Mouse (Mus musculus): ENCODE measurements at regions not wholly inside any gene's neighbourhood (a gene's known extent, or its start where the extent isn't known, plus 50 kb on each side); places are given as distances from the start of the nearest gene placed in this dataset.

DNA sequence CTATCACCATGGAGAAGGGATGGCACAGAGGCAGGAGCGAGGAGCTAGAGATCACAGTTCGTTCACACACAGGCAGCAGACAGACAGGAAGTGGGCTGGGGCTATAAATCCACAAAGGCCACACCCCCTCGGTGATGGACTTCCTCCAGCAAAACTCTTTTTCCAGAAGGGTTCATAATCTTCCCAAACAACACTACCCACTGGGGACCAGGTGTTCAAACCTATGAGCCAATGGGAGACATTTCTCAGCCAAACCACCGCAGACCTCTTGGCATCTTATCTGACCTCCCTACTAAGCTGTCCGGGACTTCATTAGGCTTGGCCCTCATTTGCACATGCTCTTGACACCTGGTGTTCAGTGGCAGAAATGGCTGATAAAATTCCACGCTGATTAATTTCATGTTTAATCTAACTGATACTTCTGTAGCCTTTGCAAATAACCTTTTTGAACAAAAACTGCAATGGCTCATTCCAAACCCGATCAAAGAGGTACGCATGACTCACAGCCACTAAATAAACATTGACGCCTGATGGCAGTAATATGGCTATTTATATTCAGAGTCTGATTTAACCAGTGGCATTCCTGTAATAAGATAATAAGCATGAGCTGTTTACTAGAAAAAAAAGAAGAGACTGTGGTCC, 131.0 kb upstream of the Egln3 start:
- Histone ChIP-seq H3K4me1 (no peaks in the 10 kb centered on the region), H3K9me3 (no peaks in the 10 kb centered on the region), H3K36me3 (no peaks in the 10 kb centered on the region), H3K27ac (no peak overlapping the region), H3K27me3 (no peaks in the 10 kb centered on the region), H3K4me3 (no peak overlapping the region), H3K9ac (no peak overlapping the region), H3K4me2 (no peak overlapping the region)
- no peak for ATAC-seq (ENCODE audit: insufficient number of reproducible peaks, low FRiP score, low TSS enrichment, low read depth)
- 56% methylated on average over 9 of the region's 9 CpGs for WGBS

DNA sequence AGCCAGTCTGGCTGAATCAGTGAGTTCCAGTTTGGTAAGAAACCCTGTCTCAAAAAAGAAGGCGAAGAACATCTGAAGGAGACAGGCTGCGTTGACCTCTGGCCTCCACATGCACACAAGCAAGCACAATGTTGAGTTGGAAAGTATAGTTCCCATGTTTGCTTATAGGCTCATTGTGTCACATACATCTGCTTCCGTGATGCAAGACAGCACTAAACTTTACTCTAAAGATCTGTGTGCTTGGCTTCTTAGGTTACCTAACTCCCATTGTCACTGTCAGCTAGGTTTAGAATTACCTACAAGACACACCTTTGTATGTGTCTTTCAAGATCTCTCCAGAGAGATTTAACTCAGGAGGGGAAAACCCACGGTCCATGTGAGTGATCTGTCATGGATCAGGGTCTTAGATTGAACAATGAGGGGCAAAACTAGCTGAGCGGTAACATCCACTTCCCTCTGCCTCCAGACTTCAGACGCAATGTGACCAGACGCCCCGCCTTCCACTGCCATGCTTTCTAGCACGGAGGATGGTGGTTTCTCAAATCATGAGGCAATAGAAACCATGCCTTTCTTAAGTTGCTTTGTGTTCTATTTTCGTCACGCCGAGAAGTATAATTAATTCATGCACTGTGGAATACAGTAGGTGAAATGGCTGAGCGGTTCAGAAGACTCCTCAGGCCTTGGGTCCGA, 130.1 kb upstream of the Egln3 start:
- H3K4me1 ChIP-seq, result no peaks in the 10 kb centered on the region
- no peak overlapping the region for H3K4me2 ChIP-seq
- no peaks in the 10 kb centered on the region for H3K27me3 ChIP-seq
- no peak overlapping the region for H3K9ac ChIP-seq
- no peaks in the 10 kb centered on the region for H3K9me3 ChIP-seq
- H3K27ac ChIP-seq, result no peak overlapping the region
- no peaks in the 10 kb centered on the region for H3K36me3 ChIP-seq
- ATAC-seq (ENCODE audit: insufficient number of reproducible peaks, low FRiP score, low TSS enrichment, low read depth), result no peak
- no peak overlapping the region for H3K4me3 ChIP-seq
- WGBS, result 89% methylated on average over 14 of the region's 14 CpGs

DNA sequence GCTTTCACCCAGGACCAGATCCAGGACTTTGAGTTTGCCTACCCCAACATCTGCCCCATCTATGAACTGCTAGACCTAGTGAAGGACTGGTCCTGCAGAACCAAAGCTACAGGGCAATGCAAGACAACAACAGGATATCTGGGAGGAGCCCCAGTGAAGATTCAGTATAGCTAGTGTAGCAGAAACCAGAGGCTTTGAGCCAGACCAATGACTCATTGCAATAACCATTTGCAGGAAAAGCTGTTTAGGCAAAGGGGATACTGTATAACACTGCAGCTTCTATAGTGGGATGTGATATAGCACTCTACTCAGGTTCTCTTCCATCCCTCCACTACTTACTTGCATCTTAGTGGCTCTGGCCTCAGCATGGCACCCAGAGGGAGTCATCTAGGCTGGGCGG, 123.8 kb upstream of the Egln3 start:
- 65% methylated on average over 1 of the region's 1 CpGs for WGBS
- no peak for ATAC-seq (ENCODE audit: insufficient number of reproducible peaks, low FRiP score, low TSS enrichment, low read depth)

DNA sequence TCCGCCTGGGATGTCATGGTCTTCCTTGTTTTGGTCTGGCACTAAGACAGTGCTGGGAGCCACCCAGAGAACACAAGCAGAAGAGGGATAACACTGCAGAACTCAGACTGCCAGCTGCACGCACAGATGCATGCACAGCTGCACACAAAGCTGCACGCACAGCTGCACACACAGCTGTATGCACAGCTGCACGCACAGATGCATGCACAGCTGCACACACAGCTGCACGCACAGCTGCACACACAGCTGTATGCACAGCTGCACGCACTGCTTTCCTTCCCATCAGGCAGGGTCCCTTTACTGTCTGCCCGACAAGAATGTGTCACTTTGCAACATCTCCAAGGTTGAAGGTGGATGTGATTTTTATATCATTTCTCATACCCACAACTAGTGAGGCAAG, 122.9 kb upstream of the Egln3 start:
- no peak for ATAC-seq (ENCODE audit: insufficient number of reproducible peaks, low FRiP score, low TSS enrichment, low read depth)

More for the DNA sequence above, 123.8 kb upstream of the Egln3 start:
- H3K27ac ChIP-seq, result no peak overlapping the region
- no peaks in the 10 kb centered on the region for H3K36me3 ChIP-seq
- no peak overlapping the region for H3K4me2 ChIP-seq
- no peaks in the 10 kb centered on the region for H3K27me3 ChIP-seq
- no peak overlapping the region for H3K9ac ChIP-seq
- no peak overlapping the region for H3K4me3 ChIP-seq
- no peaks in the 10 kb centered on the region for H3K9me3 ChIP-seq
- H3K4me1 ChIP-seq, result no peaks in the 10 kb centered on the region

DNA sequence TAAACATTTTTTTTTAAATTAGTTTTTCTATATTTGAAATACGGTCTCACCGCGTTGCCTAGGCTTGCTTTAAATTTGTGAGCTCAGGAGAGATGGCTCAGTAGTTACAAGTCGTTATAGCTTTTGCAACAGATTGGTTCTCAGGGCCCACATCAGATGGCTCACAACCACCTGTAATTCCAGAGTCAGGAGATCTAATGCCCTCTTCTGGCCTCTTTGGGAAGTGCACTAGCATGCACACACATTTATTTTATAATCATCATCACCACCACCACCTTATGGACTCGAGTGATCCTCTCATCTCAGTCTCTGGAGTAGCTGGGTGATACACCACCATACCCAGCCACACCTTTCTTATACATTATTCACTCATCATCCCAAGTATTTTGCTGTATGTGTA, 116.9 kb upstream of the Egln3 start:
- Histone ChIP-seq H3K27me3 (no peaks in the 10 kb centered on the region), H3K4me3 (no peak overlapping the region), H3K9me3 (no peaks in the 10 kb centered on the region), H3K9ac (no peak overlapping the region), H3K4me2 (no peak overlapping the region), H3K36me3 (no peaks in the 10 kb centered on the region), H3K27ac (no peak overlapping the region), H3K4me1 (peaks cover 9% of the 10 kb centered on the region)
- WGBS, result 94% methylated on average over 5 of the region's 5 CpGs
- no peak for ATAC-seq (ENCODE audit: insufficient number of reproducible peaks, low FRiP score, low TSS enrichment, low read depth)

More for the DNA sequence above, 122.9 kb upstream of the Egln3 start:
- H3K9ac ChIP-seq, result no peak overlapping the region
- no peak overlapping the region for H3K4me2 ChIP-seq
- H3K27ac ChIP-seq, result no peak overlapping the region
- H3K27me3 ChIP-seq, result no peaks in the 10 kb centered on the region
- no peaks in the 10 kb centered on the region for H3K36me3 ChIP-seq
- no peaks in the 10 kb centered on the region for H3K9me3 ChIP-seq
- WGBS, result 85% methylated on average over 7 of the region's 7 CpGs
- H3K4me1 ChIP-seq, result no peaks in the 10 kb centered on the region
- H3K4me3 ChIP-seq, result no peak overlapping the region

DNA sequence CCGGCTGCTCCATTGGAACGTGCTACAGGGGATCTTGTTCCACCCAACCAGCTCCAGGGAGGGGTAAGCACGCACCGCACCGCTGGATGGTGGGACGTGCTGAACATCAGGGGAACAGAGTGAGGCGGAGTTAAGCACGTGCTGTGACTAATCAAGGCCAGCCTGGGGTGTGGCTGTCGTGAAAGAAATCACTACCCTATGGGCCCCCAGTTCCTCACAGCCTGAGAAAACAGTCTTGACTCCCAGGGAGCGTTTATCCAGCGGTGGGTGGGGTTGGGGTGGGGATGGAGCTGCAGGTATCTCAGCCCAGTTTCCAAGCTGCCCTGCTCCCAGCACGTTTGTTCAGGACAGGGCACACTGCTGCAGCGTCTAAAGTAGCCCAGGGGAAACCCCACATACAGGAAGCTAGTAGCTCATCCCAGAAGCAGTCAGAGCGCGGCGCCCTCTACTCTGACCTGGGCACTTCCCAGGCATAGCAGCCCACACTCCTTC, 113.4 kb upstream of the Egln3 start:
- H3K4me3 ChIP-seq, result peak overlapping the region; percentile 12

DNA sequence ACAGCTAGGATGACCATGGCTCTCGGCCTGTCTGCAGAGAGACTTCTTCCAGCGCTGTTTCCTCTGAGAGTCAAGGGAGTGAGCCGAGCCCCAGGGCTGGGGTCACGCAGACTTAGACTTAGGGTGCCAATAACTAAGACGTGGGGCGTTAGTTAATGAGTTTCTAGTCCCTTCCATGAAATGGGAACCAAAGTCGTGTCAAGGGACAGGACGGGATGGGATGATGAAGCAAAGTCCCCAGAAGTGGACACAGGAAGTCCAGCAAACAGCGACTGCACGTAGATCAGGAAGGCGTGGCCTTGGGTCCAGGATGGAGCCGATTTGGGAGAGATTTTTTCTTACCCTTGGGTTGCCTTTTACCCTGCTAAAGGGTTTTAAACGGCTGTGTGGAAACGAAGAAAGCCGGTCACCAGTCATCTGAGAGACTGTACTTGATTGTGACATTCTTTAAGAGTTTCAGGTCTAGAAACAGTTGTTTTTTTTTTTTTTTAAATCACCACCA, 112.5 kb upstream of the Egln3 start:
- Histone ChIP-seq H3K9ac (no peak overlapping the region), H3K4me3 (no peak overlapping the region), H3K27ac (no peak overlapping the region), H3K36me3 (no peaks in the 10 kb centered on the region), H3K9me3 (no peaks in the 10 kb centered on the region), H3K4me1 (peaks cover 18% of the 10 kb centered on the region), H3K27me3 (peaks cover 3% of the 10 kb centered on the region), H3K4me2 (no peak overlapping the region)
- ATAC-seq (ENCODE audit: insufficient number of reproducible peaks, low FRiP score, low TSS enrichment, low read depth), result no peak
- 61% methylated on average over 15 of the region's 15 CpGs for WGBS

More for the DNA sequence above, 113.4 kb upstream of the Egln3 start:
- Histone ChIP-seq H3K4me2 (peak overlapping the region; percentile 43), H3K9me3 (no peaks in the 10 kb centered on the region), H3K36me3 (no peaks in the 10 kb centered on the region), H3K4me1 (peaks cover 18% of the 10 kb centered on the region), H3K27me3 (peaks cover 3% of the 10 kb centered on the region), H3K9ac (no peak overlapping the region), H3K27ac (no peak overlapping the region)
- WGBS, result under 1% methylated on average over 16 of the region's 16 CpGs
- ATAC-seq (ENCODE audit: insufficient number of reproducible peaks, low FRiP score, low TSS enrichment, low read depth), result peak; percentile 84

DNA sequence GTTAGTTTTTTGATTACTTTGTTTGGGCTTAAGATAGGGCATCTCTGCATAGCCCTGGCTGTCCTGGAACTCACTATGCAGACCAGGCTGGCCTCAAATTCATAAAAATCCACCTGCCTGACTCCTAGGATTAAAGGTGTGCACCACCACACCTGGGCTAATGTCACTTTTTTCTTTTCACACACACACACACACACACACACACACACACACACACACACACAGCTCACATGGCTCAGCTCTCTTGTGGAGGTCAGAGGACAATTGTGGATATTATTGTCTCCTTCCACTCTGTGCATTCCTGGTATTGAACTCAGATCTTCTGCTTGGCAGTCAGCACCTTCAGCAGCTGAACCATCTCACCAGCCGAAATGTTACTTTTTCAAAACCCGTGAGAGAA, 110.5 kb upstream of the Egln3 start:
- H3K36me3 ChIP-seq, result no peaks in the 10 kb centered on the region
- H3K27ac ChIP-seq, result no peak overlapping the region
- ATAC-seq (ENCODE audit: insufficient number of reproducible peaks, low FRiP score, low TSS enrichment, low read depth), result no peak
- no peak overlapping the region for H3K4me2 ChIP-seq
- peaks cover 3% of the 10 kb centered on the region for H3K27me3 ChIP-seq
- H3K4me1 ChIP-seq, result peaks cover 18% of the 10 kb centered on the region
- no peak overlapping the region for H3K9ac ChIP-seq
- H3K9me3 ChIP-seq, result no peaks in the 10 kb centered on the region
- no peak overlapping the region for H3K4me3 ChIP-seq
- 80% methylated on average over 2 of the region's 2 CpGs for WGBS

DNA sequence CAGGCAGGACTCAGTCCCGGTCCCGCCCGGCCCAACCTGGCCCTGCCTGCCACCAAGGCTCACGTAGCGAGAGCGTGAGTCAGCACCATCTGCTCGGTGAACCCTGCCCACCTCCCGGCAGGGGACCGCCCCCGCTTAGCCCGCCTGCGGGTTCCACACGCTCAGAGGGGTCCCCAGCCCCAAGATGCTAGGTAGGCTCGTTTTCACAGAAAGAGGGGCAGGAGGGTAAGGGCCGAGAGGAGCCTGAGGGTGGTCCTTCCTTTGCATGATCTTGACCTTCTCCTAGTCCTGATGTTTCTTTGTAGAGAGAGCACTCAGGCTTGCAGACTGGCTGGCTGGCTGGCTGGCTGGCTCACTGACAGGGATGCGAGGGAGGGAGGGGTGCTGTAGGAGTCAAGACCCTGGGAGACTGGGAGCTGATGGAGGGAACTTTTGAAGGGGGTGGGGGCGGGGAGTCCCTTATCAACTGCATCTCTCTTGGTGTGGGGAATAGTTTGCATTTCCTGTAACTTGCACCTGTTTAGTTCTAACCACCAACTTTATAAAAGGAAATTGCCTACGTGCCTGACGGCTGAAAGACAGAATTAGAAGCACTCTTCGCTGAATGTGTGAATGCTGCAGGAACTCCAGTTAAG, 109.7 kb upstream of the Egln3 start:
- Histone ChIP-seq H3K27ac (no peak overlapping the region; the same call in 1 of the 2 replicates), H3K9me3 (no peaks in the 10 kb centered on the region), H3K4me2 (peak overlapping the region; percentile 80), H3K9ac (0 out of 2 replicates have a peak overlapping the region, but pooled peaks have one; percentile 20), H3K27me3 (peaks cover 3% of the 10 kb centered on the region), H3K36me3 (no peaks in the 10 kb centered on the region), H3K4me3 (peak overlapping the region; percentile 35), H3K4me1 (peaks cover 18% of the 10 kb centered on the region)
- peak; percentile 62; the same call in 1 of the 2 replicates for ATAC-seq (ENCODE audit: insufficient number of reproducible peaks, low FRiP score, low TSS enrichment, low read depth)
- under 1% methylated on average over 20 of the region's 20 CpGs for WGBS

DNA sequence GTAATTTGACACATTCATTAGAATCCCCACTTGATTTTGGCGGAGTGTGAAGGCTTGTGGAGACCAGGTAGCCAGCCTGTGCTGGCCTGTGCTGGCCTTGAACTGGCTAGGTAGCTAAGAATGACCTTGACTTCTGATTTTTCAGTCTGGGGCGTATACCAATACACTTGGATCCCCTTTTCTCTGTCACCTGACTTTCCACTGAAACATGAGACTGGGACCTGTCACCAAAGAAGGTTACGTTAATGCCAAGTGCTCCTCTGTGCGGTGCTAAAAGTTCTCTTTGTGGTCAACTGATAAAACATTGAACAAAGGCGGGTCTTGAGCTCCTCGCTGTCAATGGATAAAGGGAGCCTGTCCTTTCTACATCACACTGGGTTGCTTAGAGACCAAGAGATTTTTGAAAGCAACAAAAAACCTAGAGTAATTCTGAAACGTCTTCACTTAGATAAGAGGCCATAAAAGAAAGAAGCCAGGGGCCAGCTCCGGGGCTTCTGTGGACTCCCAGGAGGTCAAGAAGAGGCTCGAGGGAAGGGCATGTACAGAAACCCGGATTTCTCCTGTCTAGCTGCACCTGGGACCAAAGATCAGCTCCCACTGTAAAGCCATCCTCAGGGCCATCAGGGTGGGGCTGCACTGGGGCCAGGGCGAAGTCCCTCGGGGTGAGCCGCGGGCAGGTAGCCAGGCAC, 109.0 kb upstream of the Egln3 start:
- 24% methylated on average over 13 of the region's 14 CpGs for WGBS
- Histone ChIP-seq H3K4me2 (peak overlapping the region; percentile 80), H3K27ac (no peak overlapping the region), H3K9ac (0 out of 2 replicates have a peak overlapping the region, but pooled peaks have one; percentile 20), H3K4me1 (peaks cover 18% of the 10 kb centered on the region), H3K36me3 (no peaks in the 10 kb centered on the region), H3K9me3 (no peaks in the 10 kb centered on the region), H3K27me3 (peaks cover 3% of the 10 kb centered on the region), H3K4me3 (peak overlapping the region; percentile 35)
- no peak for ATAC-seq (ENCODE audit: insufficient number of reproducible peaks, low FRiP score, low TSS enrichment, low read depth)

DNA sequence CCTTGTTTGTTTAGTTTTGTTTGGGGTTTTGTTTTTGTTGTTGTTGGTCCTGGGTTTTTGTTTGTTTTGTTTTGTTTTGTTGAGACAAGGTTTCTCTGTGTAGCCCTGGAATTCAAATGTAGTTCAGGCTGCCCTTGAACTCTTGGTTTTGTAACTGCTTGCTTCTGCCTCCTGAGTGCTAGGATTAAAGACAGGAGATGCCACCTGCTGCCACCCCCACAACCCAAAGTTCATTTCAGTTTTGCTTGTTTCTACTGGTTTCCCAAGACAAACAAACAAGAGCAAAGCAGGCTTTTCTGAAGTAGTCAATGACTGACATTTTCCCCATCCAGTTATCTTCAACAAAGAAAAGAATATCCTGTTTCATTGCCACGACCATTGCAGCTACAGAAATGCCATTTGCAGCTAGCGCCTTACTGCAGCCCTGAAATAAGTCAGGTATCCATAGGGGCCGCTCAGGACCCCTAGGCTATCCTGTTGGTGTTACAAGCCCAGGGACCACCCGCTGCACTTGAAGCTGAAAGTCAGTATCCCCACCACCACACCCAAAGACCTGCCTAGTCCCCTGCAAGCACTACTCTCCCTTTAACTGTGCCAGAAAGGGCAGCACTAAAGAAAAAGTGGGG, 108.3 kb upstream of the Egln3 start:
- no peak for ATAC-seq (ENCODE audit: insufficient number of reproducible peaks, low FRiP score, low TSS enrichment, low read depth)
- H3K9ac ChIP-seq, result no peak overlapping the region
- H3K36me3 ChIP-seq, result no peaks in the 10 kb centered on the region
- H3K9me3 ChIP-seq, result no peaks in the 10 kb centered on the region
- 60% methylated on average over 4 of the region's 4 CpGs for WGBS
- H3K4me2 ChIP-seq, result no peak overlapping the region
- no peak overlapping the region for H3K27ac ChIP-seq
- peaks cover 15% of the 10 kb centered on the region for H3K4me1 ChIP-seq
- H3K27me3 ChIP-seq, result peaks cover 3% of the 10 kb centered on the region
- H3K4me3 ChIP-seq, result no peak overlapping the region
